Mouse (Mus musculus): ENCODE data around the gene Nkd1. TPM values are rescaled to one million over a fixed set of nuclear protein-coding genes. Genes with fewer than 3 reads are reported as not detected.

Gene Nkd1
- polyA plus RNA-seq, 1 experiment = 0.11 TPM

DNA sequence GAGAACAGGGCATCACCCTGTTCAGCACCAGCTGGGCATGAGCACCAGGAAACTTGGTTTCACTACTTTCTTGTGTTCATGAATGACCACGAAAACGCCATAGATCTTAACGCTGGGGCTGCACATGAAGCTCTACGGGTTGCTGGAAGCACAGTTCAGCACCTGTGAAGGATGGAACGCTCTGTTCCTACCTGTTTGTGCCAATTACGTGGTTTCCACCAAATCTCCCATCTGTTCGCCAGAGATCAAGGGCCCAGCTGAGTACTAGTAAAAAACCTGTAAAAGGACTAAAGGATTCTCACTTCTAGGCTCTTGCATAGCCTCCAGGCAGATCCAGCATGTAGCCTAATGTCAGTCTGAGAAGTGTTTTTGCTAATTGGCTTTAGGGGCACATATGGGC is 78.3 kb downstream of the Nkd1 start:
- no peak for TF ChIP-seq MYOG (IDR thresholded peaks at IDR 0.05; ENCODE audit: control insufficient read depth in 1 of 3, insufficient read depth in 1 of 3, insufficient read length in 2 of 3, low read depth in 2 of 3)
- TF ChIP-seq MAX (IDR thresholded peaks at IDR 0.05; ENCODE audit: low read depth) = no peak
- TF ChIP-seq SRF (IDR thresholded peaks at IDR 0.05; ENCODE audit: control insufficient read depth, insufficient read length, low read depth) = no peak
- TF ChIP-seq TCF12 (IDR thresholded peaks at IDR 0.05; ENCODE audit: insufficient read depth, poor library complexity, severe bottlenecking) = no peak
- TF ChIP-seq USF1 (IDR thresholded peaks at IDR 0.05; ENCODE audit: low read depth) = no peak
- no peak for TF ChIP-seq TCF3 (IDR thresholded peaks at IDR 0.05; ENCODE audit: insufficient read length, low read depth)
- Histone ChIP-seq H3ac (ENCODE audit: control insufficient read depth, insufficient read length) (no peak overlapping the region), H3K27me3 (ENCODE audit: control insufficient read depth, insufficient read depth, insufficient read length) (peaks cover 40% of the 10 kb centered on the region), H3K79me2 (ENCODE audit: control insufficient read depth, insufficient read depth) (no peaks in the 10 kb centered on the region), H3K4me2 (ENCODE audit: low read depth) (no peak overlapping the region), H3K36me3 (ENCODE audit: control insufficient read depth, insufficient read depth) (no peaks in the 10 kb centered on the region), H3K4me3 (no peak overlapping the region)

DNA sequence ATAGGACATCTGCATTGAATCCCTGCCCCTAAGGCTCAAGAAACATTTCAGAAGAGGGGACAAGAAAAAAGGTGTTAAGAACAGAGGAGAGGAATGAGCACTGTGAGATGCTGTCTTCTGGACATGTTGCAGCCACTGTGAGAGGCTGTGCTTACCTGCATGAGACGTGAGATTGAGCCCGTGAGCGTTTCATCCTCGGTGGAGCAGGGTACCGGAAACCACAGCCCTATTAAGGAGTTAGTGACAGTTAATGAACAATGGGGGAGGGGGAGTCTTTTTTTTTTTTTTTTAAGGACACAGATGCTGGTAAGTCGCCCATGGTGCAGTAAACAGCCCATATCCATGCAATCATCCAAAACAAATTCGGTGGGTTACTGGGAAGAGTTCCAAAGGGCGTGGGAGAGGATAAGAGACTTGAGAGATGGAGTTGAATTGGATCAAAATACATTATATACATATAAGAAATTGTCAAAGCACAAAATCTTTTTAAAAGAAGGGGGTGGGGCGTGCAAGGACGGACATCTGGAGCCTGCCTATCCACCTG is 82.4 kb downstream of the Nkd1 start:
- Histone ChIP-seq H3K27me3 (ENCODE audit: control insufficient read depth, insufficient read depth, insufficient read length) (peaks cover 12% of the 10 kb centered on the region), H3K4me2 (ENCODE audit: low read depth) (peak overlapping the region; percentile 67), H3K4me3 (no peak overlapping the region), H3K79me2 (ENCODE audit: control insufficient read depth, insufficient read depth) (no peaks in the 10 kb centered on the region), H3ac (ENCODE audit: control insufficient read depth, insufficient read length) (no peak overlapping the region), H3K36me3 (ENCODE audit: control insufficient read depth, insufficient read depth) (no peaks in the 10 kb centered on the region)
- TF ChIP-seq MYOD1 (IDR thresholded peaks at IDR 0.05; ENCODE audit: control insufficient read depth in 1 of 3, insufficient read length in 2 of 3, low read depth in 2 of 3) (no peak), CEBPB (IDR thresholded peaks at IDR 0.05; ENCODE audit: insufficient read depth, poor library complexity, severe bottlenecking) (no peak), E2F4 (IDR thresholded peaks at IDR 0.05; ENCODE audit: insufficient read depth) (no peak), USF1 (IDR thresholded peaks at IDR 0.05; ENCODE audit: low read depth) (no peak), MYOG (IDR thresholded peaks at IDR 0.05; ENCODE audit: control insufficient read depth in 1 of 3, insufficient read depth in 1 of 3, insufficient read length in 2 of 3, low read depth in 2 of 3) (no peak), TCF3 (IDR thresholded peaks at IDR 0.05; ENCODE audit: insufficient read length, low read depth) (no peak), POLR2AphosphoS2 (IDR thresholded peaks at IDR 0.05; ENCODE audit: insufficient read length, low read depth) (no peak), TCF12 (IDR thresholded peaks at IDR 0.05; ENCODE audit: insufficient read depth, poor library complexity, severe bottlenecking) (no peak)

DNA sequence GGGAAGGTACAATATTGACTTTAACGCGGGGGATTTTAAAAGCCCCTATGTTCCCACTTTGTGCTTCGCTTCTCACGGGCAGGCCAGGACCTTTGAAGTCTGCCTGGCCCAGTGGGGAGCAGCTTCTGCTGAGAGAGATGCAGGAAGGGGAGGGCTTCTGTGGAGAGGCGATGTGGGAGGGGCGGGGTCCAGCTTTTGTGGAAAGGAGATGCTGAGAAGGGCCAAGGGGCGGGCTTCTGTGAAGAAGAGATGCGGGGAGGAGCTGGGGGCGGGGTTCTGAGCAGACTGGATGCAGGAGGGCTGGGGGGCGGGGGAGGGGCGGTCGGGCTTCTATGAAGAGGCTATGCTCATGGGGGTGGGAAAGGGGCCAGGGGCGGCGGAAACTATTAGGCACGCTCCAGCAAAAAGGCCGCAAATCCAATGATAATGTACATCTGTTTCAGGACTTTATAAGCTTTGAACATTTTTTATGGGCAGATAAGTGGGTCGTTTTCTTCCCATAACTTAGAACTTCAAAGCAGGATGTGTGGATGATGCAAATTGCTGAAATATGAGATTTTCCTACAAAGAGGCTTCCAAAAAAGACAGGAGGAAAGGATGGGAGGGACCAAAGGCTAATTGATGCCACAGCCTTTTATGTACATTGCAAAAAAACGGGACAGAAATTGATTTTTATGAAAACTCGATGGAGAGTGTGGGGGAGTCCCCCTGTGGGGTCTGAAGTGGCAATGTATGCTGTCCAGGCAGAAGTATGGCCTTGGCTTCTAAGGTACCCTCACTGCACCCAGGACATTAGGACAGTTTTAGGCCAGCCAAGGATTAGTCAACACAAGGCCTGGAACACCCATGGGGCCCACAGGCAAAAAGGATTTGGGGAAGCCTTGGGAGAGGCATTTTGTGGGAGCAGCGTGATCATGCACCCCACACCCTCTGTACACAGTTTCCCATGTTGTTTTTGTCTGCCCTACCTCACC is 83.2 kb downstream of the Nkd1 start:
- no peaks in the 10 kb centered on the region for H3K36me3 ChIP-seq (ENCODE audit: control insufficient read depth, insufficient read depth)
- no peak overlapping the region for H3ac ChIP-seq (ENCODE audit: control insufficient read depth, insufficient read length)
- no peaks in the 10 kb centered on the region for H3K79me2 ChIP-seq (ENCODE audit: control insufficient read depth, insufficient read depth)
- TF ChIP-seq POLR2A (IDR thresholded peaks at IDR 0.05; ENCODE audit: insufficient read length, low read depth) (peak; percentile 26), TCF3 (IDR thresholded peaks at IDR 0.05; ENCODE audit: insufficient read length, low read depth) (no peak), CEBPB (IDR thresholded peaks at IDR 0.05; ENCODE audit: insufficient read depth, poor library complexity, severe bottlenecking) (peak; percentile 90)
- peaks cover 12% of the 10 kb centered on the region for H3K27me3 ChIP-seq (ENCODE audit: control insufficient read depth, insufficient read depth, insufficient read length)
- H3K4me3 ChIP-seq = no peak overlapping the region
- H3K4me2 ChIP-seq (ENCODE audit: low read depth) = peak overlapping the region; percentile 67

DNA sequence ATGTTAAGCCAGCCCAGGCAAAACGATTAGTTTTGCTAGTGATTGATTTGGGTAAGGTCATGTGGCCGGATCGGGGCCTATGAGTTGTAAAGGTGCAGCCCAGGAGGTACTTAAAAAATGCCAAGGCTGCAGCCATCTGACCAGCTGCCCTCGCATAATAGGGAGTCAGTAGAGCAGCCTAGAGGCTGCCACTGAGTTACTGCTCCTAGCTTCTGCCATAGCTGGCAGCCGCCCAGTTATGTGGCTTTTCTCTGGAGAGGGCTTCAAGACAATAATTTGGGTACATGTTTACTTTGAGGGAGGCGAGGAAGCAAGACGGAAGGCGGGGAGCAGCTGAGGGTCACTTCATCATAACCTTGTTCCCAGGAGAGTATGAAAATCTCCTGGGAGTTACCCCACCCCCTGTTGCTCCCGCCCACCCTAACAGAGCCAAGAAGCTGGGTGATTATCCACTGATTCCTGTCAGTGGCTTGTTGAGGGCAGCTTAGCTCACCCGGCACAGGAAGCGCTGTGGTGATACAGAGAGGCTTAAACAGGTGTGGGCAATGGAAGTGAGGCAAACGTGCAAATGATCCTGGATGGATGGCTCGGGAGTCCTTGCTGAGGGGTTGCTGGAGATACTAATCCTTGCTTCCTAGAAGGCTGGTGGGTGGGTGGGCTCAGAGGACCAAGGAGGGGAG is 84.3 kb downstream of the Nkd1 start:
- H3ac ChIP-seq (ENCODE audit: control insufficient read depth, insufficient read length) = no peak overlapping the region

DNA sequence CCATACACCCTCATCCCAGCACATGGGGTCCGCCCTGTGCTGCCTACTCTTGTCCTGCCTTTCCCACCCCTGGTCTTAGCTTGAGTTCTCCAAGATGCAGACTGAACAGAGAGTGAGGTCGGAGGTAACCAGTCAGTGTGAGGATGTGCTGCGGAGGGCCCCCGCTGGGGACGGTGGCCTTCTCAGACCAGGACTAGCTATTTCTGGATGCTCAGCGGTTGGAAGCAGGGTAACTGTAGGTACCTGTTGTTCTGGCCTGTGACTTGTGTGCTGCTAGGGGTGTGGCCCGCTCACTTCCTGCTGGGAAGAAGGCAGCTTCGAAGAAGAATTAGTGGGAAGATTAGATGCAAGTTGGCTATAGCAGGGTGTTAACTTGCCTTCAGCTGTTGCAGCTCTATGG is 87.9 kb downstream of the Nkd1 start:
- no peak overlapping the region for H3K4me2 ChIP-seq (ENCODE audit: low read depth)
- H3K4me3 ChIP-seq = no peak overlapping the region
- no peaks in the 10 kb centered on the region for H3K36me3 ChIP-seq (ENCODE audit: control insufficient read depth, insufficient read depth)
- H3K79me2 ChIP-seq (ENCODE audit: control insufficient read depth, insufficient read depth) = no peaks in the 10 kb centered on the region
- peaks cover 42% of the 10 kb centered on the region for H3K27me3 ChIP-seq (ENCODE audit: control insufficient read depth, insufficient read depth, insufficient read length)
- no peak overlapping the region for H3ac ChIP-seq (ENCODE audit: control insufficient read depth, insufficient read length)
- no peak for TF ChIP-seq E2F4 (IDR thresholded peaks at IDR 0.05; ENCODE audit: insufficient read depth)
- no peak for TF ChIP-seq USF1 (IDR thresholded peaks at IDR 0.05; ENCODE audit: low read depth)
- TF ChIP-seq MYOD1 (IDR thresholded peaks at IDR 0.05; ENCODE audit: control insufficient read depth in 1 of 3, insufficient read length in 2 of 3, low read depth in 2 of 3) = no peak
- no peak for TF ChIP-seq MYOG (IDR thresholded peaks at IDR 0.05; ENCODE audit: control insufficient read depth in 1 of 3, insufficient read depth in 1 of 3, insufficient read length in 2 of 3, low read depth in 2 of 3)
- no peak for TF ChIP-seq MAX (IDR thresholded peaks at IDR 0.05; ENCODE audit: low read depth)
- no peak for TF ChIP-seq TCF12 (IDR thresholded peaks at IDR 0.05; ENCODE audit: insufficient read depth, poor library complexity, severe bottlenecking)
- no peak for TF ChIP-seq SRF (IDR thresholded peaks at IDR 0.05; ENCODE audit: control insufficient read depth, insufficient read length, low read depth)
- TF ChIP-seq REST (IDR thresholded peaks at IDR 0.05; ENCODE audit: insufficient read depth, insufficient read length) = no peak
- TF ChIP-seq POLR2AphosphoS2 (IDR thresholded peaks at IDR 0.05; ENCODE audit: insufficient read length, low read depth) = no peak
- no peak for TF ChIP-seq POLR2A (IDR thresholded peaks at IDR 0.05; ENCODE audit: insufficient read length, low read depth)
- TF ChIP-seq TCF3 (IDR thresholded peaks at IDR 0.05; ENCODE audit: insufficient read length, low read depth) = no peak
- TF ChIP-seq CEBPB (IDR thresholded peaks at IDR 0.05; ENCODE audit: insufficient read depth, poor library complexity, severe bottlenecking) = no peak

More for the DNA sequence above, 84.3 kb downstream of the Nkd1 start:
- TF ChIP-seq POLR2AphosphoS2 (IDR thresholded peaks at IDR 0.05; ENCODE audit: insufficient read length, low read depth) = no peak
- TF ChIP-seq TCF3 (IDR thresholded peaks at IDR 0.05; ENCODE audit: insufficient read length, low read depth) = no peak
- peak in 2 of 3 experiments; percentile 5 to 47 for TF ChIP-seq MYOD1 (IDR thresholded peaks at IDR 0.05; ENCODE audit: control insufficient read depth in 1 of 3, insufficient read length in 2 of 3, low read depth in 2 of 3)
- TF ChIP-seq MAX (IDR thresholded peaks at IDR 0.05; ENCODE audit: low read depth) = no peak
- Histone ChIP-seq H3K79me2 (ENCODE audit: control insufficient read depth, insufficient read depth) (no peaks in the 10 kb centered on the region), H3K4me2 (ENCODE audit: low read depth) (peak overlapping the region; percentile 64), H3K27me3 (ENCODE audit: control insufficient read depth, insufficient read depth, insufficient read length) (peaks cover 19% of the 10 kb centered on the region), H3K36me3 (ENCODE audit: control insufficient read depth, insufficient read depth) (no peaks in the 10 kb centered on the region), H3K4me3 (no peak overlapping the region)
